Mouse (Mus musculus) heart, embryonic 13.5 days (tissue): ENCODE measurements around the gene Mup20. TPM values are rescaled to one million over a fixed set of nuclear protein-coding genes. Genes with fewer than 3 reads are reported as not detected.

Experiments used
- polyA plus RNA-seq: library from polyadenylated mRNA; unstranded; fragments of >200 nt; fragmentation: Nextera tagmentation; extraction: Ambion mirVana; gene quantifications from 2 replicates; pipeline ENCODE4 v1.2.1, GENCODE M21; 2015

The Mup20 gene
- polyA plus RNA-seq, 1 experiment from 2014 or later, result not detected

Other genes with a start within 250 kb of the Mup20 start
- gene Mup5, start 218.9 kb downstream of the Mup20 start, polyA plus RNA-seq, result not detected in 2 replicates
- gene Mup3, start 33.2 kb upstream of the Mup20 start, polyA plus RNA-seq, result not detected in 2 replicates
- gene Mup21, start 96.7 kb upstream of the Mup20 start, polyA plus RNA-seq, result not detected in 2 replicates
- 6.7 and 6.9 TPM in 2 replicates for gene Zfp37, start 176.9 kb upstream of the Mup20 start, polyA plus RNA-seq
- gene Slc31a2, start 208.4 kb upstream of the Mup20 start, polyA plus RNA-seq, result 19.7 and 20.3 TPM in 2 replicates